Mouse (Mus musculus): ENCODE measurements around the gene Olfr69. TPM values are rescaled to one million over a fixed set of nuclear protein-coding genes. Genes with fewer than 3 reads are reported as not detected.
"Not testable (repeated sequence)": the region's sequence is repeated elsewhere in the genome, so short reads cannot be mapped to it uniquely, and the experiment has no call there.

The Olfr69 gene
- polyA plus RNA-seq (2015; fragmentation: Nextera tagmentation; extraction: Ambion mirVana), result not detected in 2 replicates

DNA sequence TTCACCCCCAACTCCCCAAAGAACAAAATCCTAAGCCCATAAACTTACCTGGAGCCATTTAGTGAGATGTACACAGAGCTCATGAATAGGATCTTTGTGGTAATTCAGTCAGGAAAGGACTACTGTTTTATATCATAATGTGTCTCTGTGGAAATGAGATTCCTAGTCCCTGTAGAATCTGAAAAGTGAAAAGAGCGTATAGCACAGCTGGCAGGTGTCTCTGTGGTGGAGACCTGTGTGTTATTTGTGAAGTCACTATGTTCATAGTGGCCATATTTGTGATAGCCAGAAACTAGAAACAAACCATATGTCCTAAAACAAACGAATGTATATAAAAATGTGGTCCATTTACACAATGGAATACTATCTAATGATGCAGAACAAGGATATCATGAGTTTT is at the start of gene Olfr69:
Olfr69 (minus strand) TSS at position 101 of the 400 bp plus-strand sequence.
- no peak for ATAC-seq
- Histone ChIP-seq H3K9me3 (no peaks in the 10 kb centered on the region), H3K36me3 (no peaks in the 10 kb centered on the region), H3K27ac (no peak within 1 kb of the TSS), H3K4me1 (replicated peaks) (no peaks in the 10 kb centered on the region), H3K9ac (replicated peaks) (no peak within 1 kb of the TSS), H3K27me3 (no peaks in the 10 kb centered on the region), H3K4me2 (replicated peaks) (no peak within 1 kb of the TSS), H3K4me3 (replicated peaks) (no peak within 1 kb of the TSS)
- 83% methylated on average over 2 of the region's 2 CpGs for WGBS

DNA sequence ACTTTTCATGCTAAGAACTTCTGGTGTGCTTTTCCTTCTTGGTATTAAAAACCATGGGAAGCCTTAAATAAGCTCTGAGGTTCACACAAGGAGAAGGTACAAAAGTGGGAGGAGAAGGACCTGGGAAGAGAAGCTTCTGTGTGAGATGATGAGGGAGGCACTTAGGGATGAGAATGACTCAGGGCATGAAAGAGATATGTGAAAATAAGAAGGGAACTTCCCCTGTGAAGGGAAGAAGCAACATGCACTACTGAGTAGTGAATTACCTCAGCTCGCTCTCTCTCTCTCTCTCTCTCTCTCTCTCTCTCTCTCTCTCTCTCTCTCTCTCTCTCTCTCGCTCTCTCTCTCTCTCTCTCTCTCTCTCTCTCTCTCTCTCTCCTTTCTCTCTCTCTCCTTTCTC is 43.7 kb upstream of the Olfr69 start:
- not testable (repeated sequence) for H3K36me3 ChIP-seq; H3K4me2 ChIP-seq (replicated peaks); H3K27me3 ChIP-seq; H3K4me3 ChIP-seq (replicated peaks); H3K9me3 ChIP-seq; H3K9ac ChIP-seq (replicated peaks); H3K4me1 ChIP-seq (replicated peaks); H3K27ac ChIP-seq; ATAC-seq
- WGBS, result 78% methylated on average over 1 of the region's 2 CpGs

DNA sequence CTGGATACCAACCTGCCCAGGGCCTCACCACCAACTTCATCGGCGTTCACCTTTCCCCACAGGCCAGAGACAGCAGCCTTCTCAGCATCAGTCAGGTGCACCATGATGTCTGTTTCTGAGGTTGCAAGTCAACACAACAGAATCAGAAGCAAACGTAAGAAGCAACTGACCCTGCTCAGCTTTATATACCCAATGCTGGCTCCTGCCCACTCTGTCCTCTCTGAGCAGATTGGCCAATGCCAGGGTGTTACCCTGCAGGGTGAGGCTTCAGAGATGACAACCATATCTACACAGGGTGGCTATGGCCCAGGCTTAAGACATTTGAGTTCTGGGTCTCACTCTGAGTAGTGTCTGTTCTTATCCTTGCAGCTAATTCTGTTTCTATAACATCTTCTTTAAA is 42.4 kb upstream of the Olfr69 start, which contains the start of gene Hbb-bt:
Hbb-bt (minus strand) TSS at position 231 of the 400 bp plus-strand sequence.
- Histone ChIP-seq H3K27ac (no peak within 1 kb of the TSS), H3K9me3 (no peaks in the 10 kb centered on the region), H3K36me3 (no peaks in the 10 kb centered on the region), H3K4me2 (replicated peaks) (no peak within 1 kb of the TSS), H3K4me3 (replicated peaks) (no peak within 1 kb of the TSS), H3K9ac (replicated peaks) (no peak within 1 kb of the TSS), H3K4me1 (replicated peaks) (no peaks in the 10 kb centered on the region), H3K27me3 (no peaks in the 10 kb centered on the region)
- 88% methylated on average over 3 of the region's 3 CpGs for WGBS
- no peak for ATAC-seq

DNA sequence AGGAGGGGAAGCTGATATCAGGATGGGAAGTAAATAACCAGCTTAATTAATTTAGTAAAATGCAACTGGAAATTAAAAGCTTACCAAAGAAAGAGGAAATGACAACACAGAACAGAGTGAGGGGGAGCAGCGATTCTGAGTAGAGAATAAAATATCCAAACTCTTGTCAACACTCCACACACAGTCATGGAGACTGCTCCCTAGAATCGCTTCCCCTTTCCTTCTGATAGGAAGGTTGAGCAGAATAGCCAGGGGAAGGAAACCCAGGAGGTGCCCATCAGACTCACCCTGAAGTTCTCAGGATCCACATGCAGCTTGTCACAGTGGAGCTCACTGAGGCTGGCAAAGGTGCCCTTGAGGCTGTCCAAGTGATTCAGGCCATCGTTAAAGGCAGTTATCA is 41.8 kb upstream of the Olfr69 start:
- ATAC-seq; H3K36me3 ChIP-seq; H3K4me3 ChIP-seq (replicated peaks); H3K9me3 ChIP-seq; H3K4me2 ChIP-seq (replicated peaks); H3K4me1 ChIP-seq (replicated peaks); H3K27ac ChIP-seq; H3K9ac ChIP-seq (replicated peaks); H3K27me3 ChIP-seq: not testable (repeated sequence)
- no CpG with 5 or more reads among the region's 3 CpGs for WGBS

DNA sequence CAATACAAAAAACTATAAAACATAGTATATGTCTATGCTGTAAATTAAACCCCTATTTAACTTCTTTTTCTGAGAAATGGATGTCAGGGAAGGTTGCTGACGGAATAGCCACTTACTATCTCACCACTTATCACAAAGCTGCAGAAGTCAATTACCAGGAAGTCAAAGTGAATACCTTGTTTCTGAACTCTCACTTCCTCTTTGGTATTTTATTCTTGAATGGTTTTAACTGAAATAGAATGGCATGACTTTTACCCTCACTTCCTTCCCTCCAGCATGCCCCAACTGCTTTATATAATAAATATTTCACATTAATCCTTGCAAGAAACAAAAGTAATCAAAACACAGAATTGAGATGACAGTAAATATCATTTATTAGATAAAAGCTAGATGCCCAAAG is 40.8 kb upstream of the Olfr69 start:
- Histone ChIP-seq H3K4me1 (replicated peaks) (no peaks in the 10 kb centered on the region), H3K36me3 (no peaks in the 10 kb centered on the region), H3K27ac (no peak overlapping the region), H3K9ac (replicated peaks) (no peak overlapping the region), H3K27me3 (no peaks in the 10 kb centered on the region), H3K4me3 (replicated peaks) (no peak overlapping the region), H3K9me3 (no peaks in the 10 kb centered on the region), H3K4me2 (replicated peaks) (no peak overlapping the region)
- WGBS, result 79% methylated on average over 1 of the region's 1 CpGs
- no peak for ATAC-seq

DNA sequence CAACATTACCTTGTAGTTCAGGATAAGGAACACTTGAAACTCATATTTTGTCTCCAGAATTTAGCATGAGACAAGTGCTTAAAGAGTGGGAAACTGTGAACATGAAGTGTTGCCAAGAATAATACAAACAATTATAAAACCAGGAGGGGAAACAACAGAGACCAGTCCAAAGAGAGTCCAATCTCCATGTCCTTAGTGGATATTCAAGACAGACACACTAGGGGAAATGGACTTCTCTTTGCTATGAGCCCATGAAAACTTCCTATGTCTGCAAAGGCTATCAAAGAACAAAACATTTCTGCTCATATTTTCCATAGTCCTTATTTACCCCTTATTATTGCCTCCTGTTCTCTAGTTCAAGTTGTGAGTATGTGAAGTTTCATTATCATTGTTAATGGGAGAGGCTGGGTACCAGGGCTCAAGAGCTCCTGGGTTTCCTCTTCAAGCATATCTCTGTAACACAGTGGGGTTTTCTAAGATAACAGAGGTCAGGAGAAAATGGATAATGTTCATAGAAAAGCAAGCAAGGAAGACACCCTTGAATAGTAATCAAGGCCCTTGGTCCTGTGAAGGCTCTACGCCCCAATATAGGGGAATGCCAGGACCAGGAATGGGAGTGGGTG is 39.9 kb upstream of the Olfr69 start:
- no peak for ATAC-seq
- WGBS, result 90% methylated on average over 1 of the region's 1 CpGs
- no peak overlapping the region for H3K27ac ChIP-seq

DNA sequence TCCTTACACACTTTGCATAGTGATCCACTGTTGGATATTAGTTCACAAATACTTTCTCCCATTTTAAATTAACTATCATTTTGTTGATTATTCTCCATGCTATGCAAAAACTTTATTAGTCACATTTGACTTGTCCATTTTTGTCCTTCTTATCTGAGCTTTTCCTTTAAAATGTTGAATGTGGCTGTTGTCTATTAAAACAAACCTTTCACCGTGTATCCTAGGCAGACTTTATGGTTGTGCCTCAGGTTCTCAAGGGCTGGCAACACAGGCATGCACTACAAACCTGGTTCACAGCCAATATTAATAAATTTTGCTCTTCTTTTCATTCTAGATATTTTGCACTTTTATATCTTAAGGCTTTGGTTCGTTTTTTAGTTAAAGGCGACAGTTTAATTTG is 39.4 kb upstream of the Olfr69 start:
- H3K27ac ChIP-seq, result no peak overlapping the region
- H3K4me3 ChIP-seq (replicated peaks), result no peak overlapping the region
- H3K4me1 ChIP-seq (replicated peaks), result no peaks in the 10 kb centered on the region
- no peak for ATAC-seq
- no peak overlapping the region for H3K4me2 ChIP-seq (replicated peaks)
- no peaks in the 10 kb centered on the region for H3K36me3 ChIP-seq
- no peaks in the 10 kb centered on the region for H3K27me3 ChIP-seq
- no peak overlapping the region for H3K9ac ChIP-seq (replicated peaks)
- H3K9me3 ChIP-seq, result no peaks in the 10 kb centered on the region
- WGBS, result 84% methylated on average over 3 of the region's 3 CpGs

More for the DNA sequence above, 39.9 kb upstream of the Olfr69 start:
- Histone ChIP-seq H3K4me1 (replicated peaks) (no peaks in the 10 kb centered on the region), H3K27me3 (no peaks in the 10 kb centered on the region), H3K9ac (replicated peaks) (no peak overlapping the region), H3K36me3 (no peaks in the 10 kb centered on the region), H3K9me3 (no peaks in the 10 kb centered on the region), H3K4me3 (replicated peaks) (no peak overlapping the region), H3K4me2 (replicated peaks) (no peak overlapping the region)

DNA sequence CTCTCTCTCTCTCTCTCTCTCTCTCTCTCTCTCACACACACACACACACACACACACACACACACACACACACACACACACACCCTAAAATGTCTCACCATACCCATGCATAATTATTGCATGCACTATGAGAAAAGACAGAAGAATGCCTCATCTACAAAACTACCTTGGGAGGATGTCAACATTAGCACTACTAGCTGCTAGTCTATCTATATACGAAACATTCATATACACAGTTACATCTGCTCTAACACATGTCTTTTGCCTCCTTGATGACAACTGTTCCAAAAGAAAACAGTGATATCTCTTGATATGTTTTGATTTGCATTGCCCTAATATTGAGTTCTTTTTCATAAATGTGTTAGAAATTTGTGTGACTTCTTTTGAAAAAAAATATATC is 38.9 kb upstream of the Olfr69 start:
- Histone ChIP-seq H3K9ac (replicated peaks) (no peak overlapping the region), H3K36me3 (no peaks in the 10 kb centered on the region), H3K9me3 (no peaks in the 10 kb centered on the region), H3K27me3 (no peaks in the 10 kb centered on the region), H3K4me2 (replicated peaks) (no peak overlapping the region), H3K27ac (no peak overlapping the region), H3K4me3 (replicated peaks) (no peak overlapping the region), H3K4me1 (replicated peaks) (no peaks in the 10 kb centered on the region)
- ATAC-seq, result no peak
- 92% methylated on average over 1 of the region's 1 CpGs for WGBS

DNA sequence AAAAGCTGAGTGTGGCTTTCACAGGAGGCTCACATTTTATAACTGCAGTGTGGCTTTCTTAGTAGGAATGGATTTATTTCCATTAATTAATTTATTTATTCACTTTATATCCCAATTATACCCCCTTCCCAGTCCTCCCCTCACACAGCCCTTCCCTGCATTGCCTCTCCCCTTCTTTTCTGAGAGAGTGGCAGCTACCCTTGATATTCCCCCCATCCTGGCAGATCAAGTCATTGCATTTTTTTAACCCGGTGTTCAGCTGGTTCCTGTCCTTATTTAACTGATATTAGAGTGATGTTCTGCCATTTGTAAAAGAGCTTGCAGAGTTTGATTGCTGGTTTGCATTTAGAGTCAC is 38.4 kb upstream of the Olfr69 start:
- Histone ChIP-seq H3K27ac (no peak overlapping the region), H3K4me1 (replicated peaks) (no peaks in the 10 kb centered on the region), H3K4me2 (replicated peaks) (no peak overlapping the region), H3K9me3 (no peaks in the 10 kb centered on the region), H3K9ac (replicated peaks) (no peak overlapping the region), H3K27me3 (no peaks in the 10 kb centered on the region), H3K4me3 (replicated peaks) (no peak overlapping the region), H3K36me3 (no peaks in the 10 kb centered on the region)
- no peak for ATAC-seq
- 68% methylated on average over 1 of the region's 1 CpGs for WGBS

DNA sequence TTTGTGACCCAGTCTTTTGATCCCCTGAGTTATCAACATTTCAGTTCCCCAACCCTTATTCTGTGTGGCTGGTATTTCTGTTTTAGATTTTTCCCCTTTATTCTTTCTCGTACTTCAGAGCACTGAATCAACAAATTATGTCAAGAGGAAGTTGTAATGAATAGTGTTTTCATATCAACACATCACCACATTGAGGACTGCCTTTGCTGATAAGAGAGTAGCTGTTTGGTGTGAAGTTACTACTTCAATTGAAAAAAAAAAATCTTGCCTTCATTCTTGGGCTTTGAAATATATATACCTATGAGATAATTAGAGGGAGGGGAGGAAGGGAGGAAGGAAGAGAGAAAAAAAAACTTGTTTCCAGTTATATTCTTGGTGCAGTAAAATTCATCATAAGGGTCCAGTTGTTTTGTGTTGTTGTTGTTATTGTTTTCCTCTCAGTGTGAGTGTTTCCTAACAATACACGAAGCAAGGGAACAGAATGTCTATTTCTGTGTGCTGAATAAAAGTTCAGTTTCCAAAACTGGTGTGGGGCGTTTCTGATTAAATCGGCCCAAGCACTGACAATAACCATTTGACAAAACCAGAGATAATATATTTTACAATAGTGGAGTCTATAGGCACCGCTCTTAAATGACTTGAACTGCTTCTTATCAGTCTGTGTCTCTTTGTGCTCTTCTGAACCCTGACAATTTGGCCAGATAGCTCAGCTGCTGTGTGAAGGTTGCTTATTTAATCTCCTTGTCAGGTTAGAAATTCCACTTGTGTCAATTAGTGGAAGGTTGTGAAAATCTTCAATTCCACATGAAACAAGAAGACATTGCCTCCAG is 37.8 kb upstream of the Olfr69 start:
- no peaks in the 10 kb centered on the region for H3K4me1 ChIP-seq (replicated peaks)
- no peaks in the 10 kb centered on the region for H3K36me3 ChIP-seq
- no peak overlapping the region for H3K4me2 ChIP-seq (replicated peaks)
- no peaks in the 10 kb centered on the region for H3K27me3 ChIP-seq
- no peak for ATAC-seq
- 76% methylated on average over 5 of the region's 5 CpGs for WGBS
- H3K4me3 ChIP-seq (replicated peaks), result no peak overlapping the region
- no peak overlapping the region for H3K27ac ChIP-seq
- no peak overlapping the region for H3K9ac ChIP-seq (replicated peaks)
- H3K9me3 ChIP-seq, result no peaks in the 10 kb centered on the region

DNA sequence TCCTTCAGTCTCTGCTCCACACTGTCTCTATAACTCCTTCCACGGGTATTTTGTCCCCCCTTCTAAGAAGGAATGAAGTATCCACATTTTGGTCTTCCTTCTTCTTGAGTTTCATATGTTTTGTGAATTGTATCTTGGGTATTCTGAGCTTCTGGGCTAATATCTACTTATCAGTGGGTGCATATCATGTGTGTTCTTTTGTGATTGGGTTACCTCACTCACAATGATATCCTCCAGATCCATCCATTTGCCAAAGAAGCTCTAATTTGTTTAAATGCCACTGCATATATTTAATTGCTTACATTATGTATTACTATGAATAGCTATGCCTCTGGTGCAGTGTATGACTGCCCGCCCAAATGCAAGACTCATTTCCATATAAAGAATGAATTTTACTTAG is 36.7 kb upstream of the Olfr69 start:
- not testable (repeated sequence) for H3K4me3 ChIP-seq (replicated peaks); H3K9me3 ChIP-seq; H3K36me3 ChIP-seq; H3K9ac ChIP-seq (replicated peaks); H3K27me3 ChIP-seq; ATAC-seq; H3K4me1 ChIP-seq (replicated peaks); H3K27ac ChIP-seq; H3K4me2 ChIP-seq (replicated peaks)
- 68% methylated on average over 2 of the region's 2 CpGs for WGBS

DNA sequence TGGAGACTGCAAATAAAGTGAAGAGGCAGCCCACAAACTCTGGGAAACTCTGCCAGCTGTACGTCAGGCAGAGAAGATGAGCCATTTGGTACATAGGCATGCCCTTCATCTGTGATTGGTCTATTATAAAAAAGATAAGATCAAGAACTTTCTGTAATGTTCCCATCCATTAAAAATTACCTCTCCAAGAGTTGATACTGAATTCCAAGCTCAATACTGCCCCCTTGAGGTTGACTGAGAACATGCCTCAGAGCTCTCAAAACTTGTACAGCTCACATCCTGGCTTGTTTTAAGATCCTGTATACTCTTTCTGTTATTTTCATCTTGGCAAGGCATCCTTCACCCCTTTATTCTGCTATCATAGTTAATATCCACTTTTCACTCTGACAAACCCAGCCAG is 35.5 kb upstream of the Olfr69 start:
- Histone ChIP-seq H3K36me3 (no peaks in the 10 kb centered on the region), H3K9me3 (no peaks in the 10 kb centered on the region), H3K9ac (replicated peaks) (no peak overlapping the region), H3K4me3 (replicated peaks) (no peak overlapping the region), H3K27me3 (no peaks in the 10 kb centered on the region), H3K4me1 (replicated peaks) (no peaks in the 10 kb centered on the region), H3K4me2 (replicated peaks) (no peak overlapping the region), H3K27ac (no peak overlapping the region)
- ATAC-seq, result no peak
- WGBS, result 57% methylated on average over 1 of the region's 1 CpGs
